ENCODE assay signal across 9 mouse cellular contexts in the genomic region with DNA sequence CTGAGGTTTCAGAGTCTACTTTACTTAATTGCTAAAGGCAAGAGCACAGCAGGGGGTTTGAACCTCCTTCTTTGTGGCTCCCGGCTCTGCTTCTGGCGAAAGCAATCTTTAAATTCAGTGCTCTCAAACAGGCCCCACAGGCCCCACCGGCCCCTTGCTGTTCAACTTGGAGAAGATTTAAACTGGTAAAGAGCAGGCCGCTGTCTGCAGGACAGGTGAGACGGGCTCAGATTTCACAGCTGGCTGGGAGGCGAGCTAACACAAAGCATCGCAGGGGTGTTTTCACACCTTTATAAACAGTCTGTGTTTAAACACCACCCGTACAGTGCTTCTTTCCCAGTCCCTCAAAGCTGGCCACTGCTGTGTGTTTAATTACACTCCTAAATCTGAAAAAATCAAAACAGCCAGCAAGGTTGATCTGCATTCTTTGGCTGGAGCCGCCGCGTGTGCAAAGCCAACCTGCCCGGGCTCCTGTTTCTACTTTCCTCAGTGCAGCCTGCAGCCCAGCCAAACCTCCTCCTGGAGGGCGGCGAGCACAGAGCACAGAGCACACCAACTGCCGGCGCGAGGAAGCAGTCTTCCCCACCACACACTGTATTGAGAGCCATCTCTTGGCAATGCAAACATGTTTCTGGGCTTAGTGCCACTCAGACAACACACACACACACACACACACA.
DNase-seq lines count a peak whose midpoint lies in the region; ATAC-seq and TF ChIP-seq lines count a peak whose summit lies in the region.
"Had no signal": no experiment of that assay in that cellular context is flagged by ENCODE, and none has a peak within 500 bp of the region (broad histone marks: within the 10 kb centered on the region; RNA-seq: fewer than 3 reads in every experiment).

No protein-coding gene starts in this region.

- no peaks in the 10 kb centered on the region for H3K27me3 ChIP-seq in hindbrain, embryonic 13.5 days
- H3K27me3 ChIP-seq: Patski had no signal

- no peak for TF ChIP-seq POLR2A in lung, adult 2 months (IDR thresholded peaks at IDR 0.05; ENCODE audit: borderline replicate concordance, extremely low read depth, low read depth, low read length)

- WGBS in hindbrain, embryonic 13.5 days, result 8% methylated on average over 17 of the region's 17 CpGs
- 21% methylated on average over 17 of the region's 17 CpGs for WGBS in lung, adult 2 months

- peak overlapping the region; percentile 25 to 35; a peak in 3 of 4 replicates for H3K4me3 ChIP-seq in ES-E14 (ENCODE audit: insufficient read depth in 1 of 2, low read depth in 1 of 2, low read length in 2 of 2, poor library complexity in 1 of 2, severe bottlenecking in 1 of 2)
- H3K4me3 ChIP-seq in hindbrain, embryonic 13.5 days, result no peak overlapping the region
- H3K4me3 ChIP-seq in lung, adult 2 months (replicated peaks; ENCODE audit: extremely low read depth, low read depth, low read length), result no peak overlapping the region

- DNase-seq in ES-E14 (ENCODE audit: low read depth, low spot score), result peak; percentile 96
- peak; percentile 90 for DNase-seq in cerebellum, adult 9-11 months
- peak; percentile 36 for DNase-seq in gastrocnemius, adult 18-20 months (ENCODE audit: low spot score)
- peak; percentile 69 for DNase-seq in layer of hippocampus, adult 9-10 months (ENCODE audit: low spot score)
- peak; percentile 62 for DNase-seq in lung, adult 2 months
- peak; percentile 63 for DNase-seq in ovary, postnatal 14 days (ENCODE audit: low spot score)
- peak; percentile 79 for DNase-seq in urinary bladder, postnatal 14 days (ENCODE audit: low spot score)

- H3K4me2 ChIP-seq in hindbrain, embryonic 13.5 days, result peak overlapping the region; percentile 31

- no peaks in the 10 kb centered on the region for H3K36me3 ChIP-seq in ES-E14 (ENCODE audit: control insufficient read depth, insufficient read depth, low read length, poor library complexity, severe bottlenecking)
- no peaks in the 10 kb centered on the region for H3K36me3 ChIP-seq in hindbrain, embryonic 13.5 days

- H3K9me3 ChIP-seq in ES-E14 (ENCODE audit: control insufficient read depth, insufficient read depth, low read depth, low read length), result no peaks in the 10 kb centered on the region
- no peaks in the 10 kb centered on the region for H3K9me3 ChIP-seq in hindbrain, embryonic 13.5 days

- ATAC-seq in hindbrain, embryonic 13.5 days (ENCODE audit: low FRiP score), result peak; percentile 91
- ATAC-seq: Patski had no signal

- TF ChIP-seq CTCF in lung, adult 2 months (IDR thresholded peaks at IDR 0.05; ENCODE audit: insufficient read depth, low read length), result no peak

- H3K4me1 ChIP-seq in ES-E14 (ENCODE audit: control insufficient read depth in 2 of 2, insufficient read depth in 2 of 2, low read length in 2 of 2, poor library complexity in 1 of 2), result peaks cover 29 to 51% of the 10 kb centered on the region in 2 experiments
- peaks cover 56% of the 10 kb centered on the region for H3K4me1 ChIP-seq in hindbrain, embryonic 13.5 days (replicated peaks)
- H3K4me1 ChIP-seq in lung, adult 2 months (ENCODE audit: control insufficient read depth, insufficient read depth, low read length), result peaks cover 24% of the 10 kb centered on the region

- H3K27ac ChIP-seq in ES-E14 (ENCODE audit: insufficient read depth, low read depth, low read length, poor library complexity, severe bottlenecking), result peak overlapping the region; percentile 83
- H3K27ac ChIP-seq in hindbrain, embryonic 13.5 days, result peak overlapping the region; percentile 83

- peak overlapping the region; percentile 12; the same call in 1 of the 2 replicates for H3K9ac ChIP-seq in ES-E14 (ENCODE audit: insufficient read depth, low read depth, low read length, poor library complexity, severe bottlenecking)
- H3K9ac ChIP-seq in hindbrain, embryonic 13.5 days, result peak overlapping the region; percentile 53

- in situ Hi-C loops in ES-E14 (cut with MboI; ENCODE audit: low sequenced_read_pairs in 2 of 2, unreplicated experiment in 2 of 2), result no loop called here

TF ChIP-seq in ES-E14, 5 proteins besides CTCF, POLR2A, EP300 and RAD21:
- TF ChIP-seq ZNF384 (IDR thresholded peaks at IDR 0.05; ENCODE audit: low read depth, low read length) (no peak), ZC3H11A (IDR thresholded peaks at IDR 0.05; ENCODE audit: borderline replicate concordance, low read depth, low read length) (no peak), MAFK (IDR thresholded peaks at IDR 0.05; ENCODE audit: insufficient read depth, low read depth, low read length) (no peak)

Comparison
In these comparisons a context has a peak if more than half of its experiments do, and no peak if none do; other contexts are left out.
1. DNase-seq: peak in every context shown above with its lines; median percentile 96 in ES-E14; 90 in cerebellum, adult 9-11 months; 79 in urinary bladder, postnatal 14 days; 69 in layer of hippocampus, adult 9-10 months; 63 in ovary, postnatal 14 days; 62 in lung, adult 2 months; 36 in gastrocnemius, adult 18-20 months.
2. H3K4me3 ChIP-seq: peak in ES-E14 (2 of 2); none in hindbrain, embryonic 13.5 days (single experiment) and lung, adult 2 months (single experiment).